In genomic region chr3:107533532-107533931, GRCm38 (mm10) we compare ENCODE assay signal across 32 mouse cellular contexts. TPM values are rescaled to one million over a fixed set of nuclear protein-coding genes. Genes with fewer than 3 reads are reported as not detected.
A peak's percentile ranks its signal among the peaks of the same experiment; 100 is the strongest.
DNase-seq lines count a peak whose midpoint lies in the region; ATAC-seq and TF ChIP-seq lines count a peak whose summit lies in the region.
"Had no signal": no experiment of that assay in that cellular context is flagged by ENCODE, and none has a peak within 500 bp of the region (broad histone marks: within the 10 kb centered on the region; RNA-seq: fewer than 3 reads in every experiment).

No protein-coding gene starts in this region.

- H3K27me3 ChIP-seq in cerebellum, adult 2 months (ENCODE audit: control insufficient read depth, insufficient read depth, low read length), result no peaks in the 10 kb centered on the region
- H3K27me3 ChIP-seq in Patski, result no peaks in the 10 kb centered on the region
- peaks cover 12% of the 10 kb centered on the region; the same call in 1 of the 2 replicates for H3K27me3 ChIP-seq in forebrain, embryonic 12.5 days
- no peaks in the 10 kb centered on the region for H3K27me3 ChIP-seq in stomach, postnatal 0 days (ENCODE audit: control insufficient read depth, insufficient read depth, low read length)
- H3K27me3 ChIP-seq: embryonic facial prominence, embryonic 15.5 days; forebrain, embryonic 13.5 days had no signal

- no peaks in the 10 kb centered on the region for H3K9me3 ChIP-seq in forebrain, embryonic 12.5 days
- H3K9me3 ChIP-seq in stomach, postnatal 0 days (ENCODE audit: control insufficient read depth, low read length), result no peaks in the 10 kb centered on the region
- H3K9me3 ChIP-seq: embryonic facial prominence, embryonic 10.5 days; embryonic facial prominence, embryonic 15.5 days; forebrain, embryonic 13.5 days; heart, embryonic 15.5 days; intestine, embryonic 15.5 days; limb, embryonic 10.5 days; limb, embryonic 15.5 days; liver, embryonic 13.5 days had no signal

- no peak overlapping the region for H3K9ac ChIP-seq in forebrain, embryonic 12.5 days
- H3K9ac ChIP-seq in stomach, postnatal 0 days (ENCODE audit: low read length), result no peak overlapping the region
- H3K9ac ChIP-seq: embryonic facial prominence, embryonic 15.5 days; forebrain, embryonic 13.5 days; heart, embryonic 15.5 days; intestine, embryonic 15.5 days; limb, embryonic 15.5 days; liver, embryonic 13.5 days had no signal

- WGBS in cerebellum, adult 2 months, result 8% methylated on average over 4 of the region's 4 CpGs
- WGBS in forebrain, embryonic 12.5 days, result 79% methylated on average over 4 of the region's 4 CpGs
- 56% methylated on average over 4 of the region's 4 CpGs for WGBS in stomach, postnatal 0 days

- POLR2A ChIA-PET in Patski (lab: Charles Lee), result interaction anchor here (0.7 to 1.1 kb wide), 2 partner anchors 18 to 27 kb away, joined by 3 to 4 read pairs; no protein-coding TSS in a partner anchor

- in situ Hi-C loops in Patski (cut with MboI; ENCODE audit: low pct_unique_long_range_greater_than_20kb), result no loop called here

- no peak for TF ChIP-seq EP300 in stomach, postnatal 0 days (optimal IDR thresholded peaks at IDR 0.05)

- peak; percentile 60 to 67 for DNase-seq in cerebellum, adult 2 months
- no peak for DNase-seq in cerebellum, postnatal 4 days (ENCODE audit: low spot score in 2 of 2)
- DNase-seq in 3T3-L1 (ENCODE audit: low read depth, low spot score) (peak; percentile 21), Patski (ENCODE audit: low read depth, low spot score) (peak; percentile 97)
- peak; percentile 58 to 66 for DNase-seq in cerebellum, postnatal 25 days
- no peak for DNase-seq in stomach, postnatal 0 days (ENCODE audit: low spot score)
- DNase-seq: adrenal gland, postnatal 10 days; gastrocnemius, postnatal 14 days; kidney, adult 2 months; kidney, postnatal 4 days; liver, embryonic 13.5 days; lung, adult 18-20 months; lung, postnatal 10 days; right cerebral cortex, adult 18-20 months; spleen, adult 18-20 months; thymus, adult 18-20 months; thymus, postnatal 36 days had no signal

- no peak overlapping the region for H3K4me3 ChIP-seq in cerebellum, adult 2 months (replicated peaks; ENCODE audit: insufficient read depth, low read depth, low read length)
- H3K4me3 ChIP-seq in forebrain, embryonic 12.5 days (replicated peaks), result no peak overlapping the region
- H3K4me3 ChIP-seq in stomach, postnatal 0 days (ENCODE audit: low read depth, low read length), result no peak overlapping the region
- H3K4me3 ChIP-seq: embryonic facial prominence, embryonic 10.5 days; embryonic facial prominence, embryonic 15.5 days; forebrain, embryonic 13.5 days; heart, embryonic 15.5 days; intestine, embryonic 15.5 days; limb, embryonic 10.5 days; limb, embryonic 15.5 days; liver, embryonic 13.5 days had no signal

- no peak for TF ChIP-seq POLR2A in cerebellum, adult 2 months (IDR thresholded peaks at IDR 0.05; ENCODE audit: borderline replicate concordance, insufficient read depth, low read length)

- CTCF ChIA-PET in Patski (lab: Charles Lee), result interaction anchor here (1.0 to 2.9 kb wide), 4 partner anchors 9 to 25 kb away, joined by 4 to 9 read pairs (median 5); no protein-coding TSS in a partner anchor

- peaks cover 23% of the 10 kb centered on the region for H3K4me1 ChIP-seq in cerebellum, adult 2 months (ENCODE audit: control insufficient read depth, insufficient read depth, low read length)
- H3K4me1 ChIP-seq in forebrain, embryonic 12.5 days, result peaks cover 22% of the 10 kb centered on the region
- no peaks in the 10 kb centered on the region for H3K4me1 ChIP-seq in stomach, postnatal 0 days (replicated peaks; ENCODE audit: control insufficient read depth, insufficient read depth)
- H3K4me1 ChIP-seq: liver, embryonic 13.5 days had no signal

- ATAC-seq in Patski, result peak; percentile 51
- ATAC-seq in forebrain, embryonic 12.5 days (ENCODE audit: low FRiP score), result no peak
- no peak for ATAC-seq in stomach, postnatal 0 days (ENCODE audit: low FRiP score, low TSS enrichment)
- ATAC-seq: CD4-positive, CD25-positive, alpha-beta regulatory T cell, adult 4 months; forebrain, embryonic 13.5 days; hindbrain, postnatal 0 days; intestine, embryonic 15.5 days; midbrain, embryonic 16.5 days had no signal

- H3K27ac ChIP-seq in cerebellum, adult 2 months (ENCODE audit: insufficient read depth, low read length), result no peak overlapping the region
- H3K27ac ChIP-seq in forebrain, embryonic 12.5 days, result no peak overlapping the region
- no peak overlapping the region for H3K27ac ChIP-seq in stomach, postnatal 0 days (replicated peaks)
- H3K27ac ChIP-seq: embryonic facial prominence, embryonic 10.5 days; embryonic facial prominence, embryonic 15.5 days; forebrain, embryonic 13.5 days; heart, embryonic 15.5 days; hindbrain, postnatal 0 days; intestine, embryonic 15.5 days; kidney, postnatal 0 days; limb, embryonic 10.5 days; limb, embryonic 15.5 days; liver, embryonic 13.5 days had no signal

- no peak for TF ChIP-seq CTCF in cerebellum, adult 2 months (IDR thresholded peaks at IDR 0.05; ENCODE audit: borderline replicate concordance, insufficient read depth, low read depth, low read length)
- TF ChIP-seq CTCF in Patski (IDR thresholded peaks at IDR 0.05), result no peak
- TF ChIP-seq CTCF in stomach, postnatal 0 days (IDR thresholded peaks at IDR 0.05; ENCODE audit: low read depth), result no peak

- no peaks in the 10 kb centered on the region for H3K36me3 ChIP-seq in forebrain, embryonic 12.5 days (replicated peaks)
- no peaks in the 10 kb centered on the region for H3K36me3 ChIP-seq in stomach, postnatal 0 days (ENCODE audit: control insufficient read depth, insufficient read depth, low read length)
- H3K36me3 ChIP-seq: embryonic facial prominence, embryonic 10.5 days; embryonic facial prominence, embryonic 15.5 days; heart, embryonic 15.5 days; intestine, embryonic 15.5 days; limb, embryonic 10.5 days; limb, embryonic 15.5 days; liver, embryonic 13.5 days had no signal

- H3K4me2 ChIP-seq in forebrain, embryonic 12.5 days, result no peak overlapping the region
- no peak overlapping the region for H3K4me2 ChIP-seq in stomach, postnatal 0 days (replicated peaks; ENCODE audit: low read depth)
- H3K4me2 ChIP-seq: embryonic facial prominence, embryonic 15.5 days; forebrain, embryonic 13.5 days; heart, embryonic 15.5 days; intestine, embryonic 15.5 days; limb, embryonic 15.5 days; liver, embryonic 13.5 days had no signal

RNA-seq across cellular contexts. Expression of gene Slc6a17, which starts 15.7 kb away (rescaled TPM):
- 158 and 176 TPM in 2 replicates for polyA plus RNA-seq in cerebellum, adult 2 months (2012; rRNA removed)
- 25.5 TPM for polyA plus RNA-seq in Patski (2021)
- polyA plus RNA-seq in forebrain, embryonic 12.5 days (2016; fragmentation: Nextera tagmentation; extraction: Ambion mirVana), result 5.7 and 8.3 TPM in 2 replicates
- 1.7 and 2.1 TPM in 2 replicates for polyA plus RNA-seq in stomach, postnatal 0 days (2015; fragmentation: Nextera tagmentation; extraction: Ambion mirVana)
- polyA plus RNA-seq: CD4-positive, CD25-positive, alpha-beta regulatory T cell, adult 4 months had no signal

RNA-seq across cellular contexts. Expression of gene Ubl4b, which starts 21.3 kb away (rescaled TPM):
- polyA plus RNA-seq in cerebellum, adult 2 months (2012; rRNA removed), result not detected in 2 replicates
- not detected for polyA plus RNA-seq in Patski (2021)
- 0.19 and 0.27 TPM in 2 replicates for polyA plus RNA-seq in forebrain, embryonic 12.5 days (2016; fragmentation: Nextera tagmentation; extraction: Ambion mirVana)
- polyA plus RNA-seq in stomach, postnatal 0 days (2015; fragmentation: Nextera tagmentation; extraction: Ambion mirVana), result not detected in 2 replicates
- polyA plus RNA-seq: CD4-positive, CD25-positive, alpha-beta regulatory T cell, adult 4 months; embryonic facial prominence, embryonic 15.5 days; forebrain, embryonic 13.5 days; heart, embryonic 15.5 days; hindbrain, embryonic 11.5 days; hindbrain, postnatal 0 days; intestine, embryonic 15.5 days; kidney, postnatal 0 days; limb, embryonic 15.5 days; liver, embryonic 13.5 days; midbrain, embryonic 16.5 days; neural tube, embryonic 11.5 days; stomach, embryonic 16.5 days had no signal

Comparison
In these comparisons a context has a peak if more than half of its experiments do, and no peak if none do; other contexts are left out.
1. DNase-seq: peak in cerebellum, adult 2 months (2 of 2), 3T3-L1 (single experiment), Patski (single experiment) and cerebellum, postnatal 25 days (2 of 2); none in cerebellum, postnatal 4 days (0 of 2) and stomach, postnatal 0 days (single experiment).